Mouse (Mus musculus) ovary, adult 18-20 months (tissue): ENCODE measurements around the gene Hrc.
A peak's percentile ranks its signal among the peaks of the same experiment; 100 is the strongest.
"Not testable (repeated sequence)": the region's sequence is repeated elsewhere in the genome, so short reads cannot be mapped to it uniquely, and the experiment has no call there.

ENCODE experiments used
- DNase-seq: peaks from one replicate; pipeline ENCODE4 v3.0.0; 2022; ENCODE audit warnings: low spot score, mixed read lengths

Hrc gene

GRCm38 (mm10) chr7:45333431-45333982, 1.6 kb upstream of the Hrc start, which contains the start of gene Trpm4:
Gene Trpm4 (minus strand): TSS chr7:45333780.
- DNase-seq: peak; percentile 71

DNA sequence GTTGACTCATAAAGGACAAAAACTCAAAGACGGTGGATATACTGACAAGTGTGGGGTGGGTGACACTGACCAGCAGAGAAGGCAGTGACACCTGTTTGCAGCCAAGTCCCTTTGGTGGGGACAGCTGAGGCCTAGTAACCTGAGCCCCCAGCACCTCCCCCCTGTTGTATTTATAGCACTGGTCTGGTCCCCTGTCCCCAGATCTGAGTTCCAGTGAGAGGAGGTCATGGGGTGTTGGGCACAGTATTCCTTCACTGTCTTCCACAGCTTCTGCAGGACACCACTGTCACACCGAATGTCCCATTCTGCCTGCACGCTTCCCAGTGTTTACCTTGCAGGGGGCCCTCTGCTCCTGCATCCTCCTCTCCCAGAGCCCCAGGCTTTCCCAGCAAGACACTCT, 485 bp upstream of the Hrc start:
- no peak for DNase-seq

DNA sequence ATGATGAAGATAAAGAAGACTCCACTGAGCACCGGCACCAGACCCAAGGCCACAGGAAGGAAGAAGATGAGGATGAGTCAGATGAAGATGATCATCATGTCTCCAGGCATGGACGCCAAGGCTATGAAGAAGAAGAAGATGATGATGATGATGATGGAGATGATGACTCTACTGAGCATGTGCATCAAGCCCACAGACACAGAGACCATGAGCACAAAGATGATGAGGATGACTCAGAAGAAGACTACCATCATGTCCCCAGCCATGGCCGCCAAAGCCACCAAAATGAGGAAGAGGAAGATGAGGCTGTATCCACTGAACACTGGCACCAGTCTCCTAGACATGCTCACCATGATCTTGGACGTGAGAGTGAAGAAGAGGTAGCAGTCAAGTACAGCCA, 1.2 kb downstream of the Hrc start:
- DNase-seq: no peak

DNA sequence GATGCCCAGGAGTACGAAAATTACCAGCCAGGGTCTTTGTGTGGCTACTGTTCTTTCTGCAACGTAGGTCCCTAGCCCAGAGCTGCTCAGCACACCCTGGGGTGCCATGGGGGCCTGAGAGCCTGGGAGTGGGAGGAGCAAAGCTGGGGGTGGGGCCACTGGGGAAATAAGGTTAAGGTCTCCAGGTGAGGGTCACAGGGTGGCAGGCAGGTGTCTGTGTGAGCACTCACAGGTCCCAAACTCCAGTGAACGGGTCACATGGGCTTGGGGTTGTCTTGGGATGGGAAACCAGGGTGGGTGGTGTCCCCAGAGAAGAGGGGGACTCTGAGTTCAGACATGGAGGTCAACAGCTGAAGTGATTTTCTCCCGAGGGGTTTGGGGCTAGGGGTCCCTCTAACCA, 2.4 kb downstream of the Hrc start:
- no peak for DNase-seq

GRCm38 (mm10) chr7:45338161-45338911, 3.2 kb downstream of the Hrc start:
- DNase-seq: no peak

GRCm38 (mm10) chr7:45339410-45340065, 4.4 kb downstream of the Hrc start:
- peak; percentile 65 for DNase-seq

- DNase-seq: no peak
These were observed 5.0 kb downstream of the Hrc start for GRCm38 (mm10) chr7:45340066-45340442.

DNA sequence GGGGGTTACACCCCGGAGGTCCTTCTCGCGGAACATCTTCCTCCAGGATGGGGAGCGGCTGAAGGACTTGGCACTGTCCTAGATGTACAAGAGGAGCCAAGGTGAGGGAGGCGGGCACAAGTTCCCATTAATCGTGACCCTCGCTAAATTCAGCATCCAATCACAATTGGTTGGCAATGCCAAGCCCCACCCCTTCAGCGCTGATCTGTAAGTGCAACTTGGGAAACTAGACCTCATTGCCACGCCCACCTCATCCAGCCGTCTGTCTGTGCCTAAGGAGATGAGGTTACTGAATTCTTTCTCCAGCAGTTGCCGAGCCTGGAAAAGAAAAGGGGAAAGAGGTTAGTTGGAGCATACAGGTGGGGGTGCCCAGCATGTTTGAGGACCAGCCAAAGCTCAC, 5.6 kb downstream of the Hrc start:
- peak; percentile 70 for DNase-seq

DNA sequence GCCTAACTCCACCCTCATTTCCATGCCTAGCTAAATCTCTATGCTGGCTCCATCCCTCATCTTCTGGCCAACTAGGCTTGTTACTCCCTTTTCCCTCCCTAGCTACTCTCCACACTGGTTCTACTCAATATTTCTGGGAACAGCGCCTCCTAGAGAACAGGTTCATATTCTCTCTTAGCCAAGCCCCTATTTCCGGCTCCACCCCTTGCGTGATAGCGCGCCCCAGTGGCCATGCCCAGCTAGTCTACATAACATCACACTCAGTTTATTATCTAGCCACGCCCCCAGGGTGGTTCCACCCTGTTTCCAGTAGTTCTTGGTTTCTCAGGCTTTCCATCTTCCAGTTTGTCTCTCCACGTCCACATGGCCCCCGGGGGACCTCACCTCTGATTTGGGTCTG, 6.2 kb downstream of the Hrc start:
- DNase-seq: peak; percentile 38

DNA sequence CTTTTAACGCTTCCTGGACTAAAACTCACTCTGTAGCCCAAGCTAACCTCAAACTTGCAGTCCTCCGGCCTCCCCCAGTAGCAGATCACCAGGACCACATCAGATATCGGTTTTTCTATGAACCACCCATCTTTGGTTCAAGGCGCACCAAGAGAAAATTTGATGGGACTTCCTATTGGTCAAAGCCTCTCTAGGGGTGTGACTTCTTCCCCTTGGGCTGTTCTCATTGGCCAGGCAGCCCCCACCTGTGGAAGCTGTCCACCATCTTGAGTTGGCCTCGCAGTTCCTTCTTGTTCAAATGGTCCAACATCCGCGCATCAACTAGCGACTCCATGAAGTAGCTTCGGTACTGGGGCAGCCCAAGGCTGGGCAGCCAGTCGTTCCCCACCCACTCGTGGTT, 7.0 kb downstream of the Hrc start:
- DNase-seq: no peak

DNA sequence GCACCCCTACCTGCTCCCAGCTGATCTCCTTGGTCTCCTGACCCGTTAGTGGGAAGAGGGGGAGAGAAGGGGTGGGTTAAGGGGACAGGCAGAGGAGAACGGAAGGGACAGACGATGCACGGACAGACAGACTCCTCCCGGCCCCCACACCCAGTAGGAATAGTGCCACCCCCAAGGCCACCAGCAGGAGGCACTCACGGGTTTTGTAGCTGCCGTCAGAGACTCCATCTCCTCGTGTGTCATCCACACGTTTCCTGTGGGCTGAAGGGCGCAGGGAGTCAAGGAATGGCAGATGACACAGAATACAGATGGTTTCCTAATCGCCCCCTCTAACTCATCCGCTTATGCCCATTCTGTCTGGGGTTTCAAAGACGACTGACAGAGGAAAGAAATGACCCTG, 8.5 kb downstream of the Hrc start:
- DNase-seq: no peak

GRCm38 (mm10) chr7:45346905-45347304, 11.8 kb downstream of the Hrc start:
- DNase-seq: no peak

DNA sequence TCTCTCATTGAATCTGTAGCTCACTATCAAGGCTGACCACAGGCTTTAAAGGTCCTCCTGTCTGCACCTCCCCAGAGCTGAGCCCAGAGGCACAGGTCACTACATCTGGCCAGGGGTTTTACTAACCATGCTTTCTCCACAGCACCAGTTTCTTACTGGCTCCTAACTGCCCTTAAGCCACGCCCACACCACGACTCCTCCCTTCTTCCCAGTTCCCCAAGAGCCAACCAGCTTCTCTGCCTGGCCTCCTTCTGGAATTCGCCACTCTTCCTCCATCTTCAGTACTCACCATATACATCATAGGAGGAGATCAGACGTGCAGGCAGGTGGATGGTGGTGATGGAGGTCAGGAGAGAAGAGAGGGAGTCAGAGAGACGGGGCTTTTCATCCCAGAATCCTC, 18.0 kb downstream of the Hrc start:
- DNase-seq: no peak

GRCm38 (mm10) chr7:45355318-45356020, 20.4 kb downstream of the Hrc start:
- DNase-seq: no peak

DNA sequence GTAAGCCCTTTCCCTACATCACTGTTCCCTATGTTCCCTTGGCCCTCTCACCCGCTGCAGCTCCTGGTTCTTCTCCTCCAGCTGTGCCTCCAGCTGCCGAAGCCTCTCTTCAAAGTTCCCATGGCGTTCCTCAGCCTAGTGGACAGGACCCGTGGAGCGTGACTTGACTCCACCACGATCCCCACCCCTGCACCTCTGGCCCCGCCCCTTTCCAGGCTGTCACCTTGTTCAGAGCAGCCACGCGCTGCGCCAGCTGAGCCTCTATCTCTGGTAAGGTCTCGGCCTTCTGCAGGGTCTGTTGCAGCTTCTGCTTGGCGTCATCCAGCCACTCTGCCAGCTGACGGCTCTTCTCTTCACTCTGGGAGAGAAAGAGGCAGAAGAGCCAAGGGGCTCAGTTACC, 21.0 kb downstream of the Hrc start:
- DNase-seq: no peak

DNA sequence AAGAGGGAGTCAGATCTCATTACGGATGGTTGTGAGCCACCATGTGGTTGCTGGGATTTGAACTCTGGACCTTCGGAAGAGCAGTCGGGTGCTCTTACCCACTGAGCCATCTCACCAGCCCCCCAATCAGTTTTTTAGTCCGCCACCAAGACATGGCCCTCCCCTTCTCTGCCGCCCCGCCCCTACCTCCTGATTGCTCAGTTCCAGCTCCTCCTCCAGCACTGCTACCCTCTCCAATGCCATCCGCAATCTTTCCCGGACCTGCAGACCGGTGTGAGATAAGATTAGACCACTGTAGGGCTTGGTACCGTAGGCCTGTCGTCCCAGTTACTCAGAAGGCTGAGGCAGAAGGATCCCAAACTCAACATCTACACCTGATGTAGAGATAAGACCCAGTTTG, 24.0 kb downstream of the Hrc start:
- DNase-seq: not testable (repeated sequence)

DNA sequence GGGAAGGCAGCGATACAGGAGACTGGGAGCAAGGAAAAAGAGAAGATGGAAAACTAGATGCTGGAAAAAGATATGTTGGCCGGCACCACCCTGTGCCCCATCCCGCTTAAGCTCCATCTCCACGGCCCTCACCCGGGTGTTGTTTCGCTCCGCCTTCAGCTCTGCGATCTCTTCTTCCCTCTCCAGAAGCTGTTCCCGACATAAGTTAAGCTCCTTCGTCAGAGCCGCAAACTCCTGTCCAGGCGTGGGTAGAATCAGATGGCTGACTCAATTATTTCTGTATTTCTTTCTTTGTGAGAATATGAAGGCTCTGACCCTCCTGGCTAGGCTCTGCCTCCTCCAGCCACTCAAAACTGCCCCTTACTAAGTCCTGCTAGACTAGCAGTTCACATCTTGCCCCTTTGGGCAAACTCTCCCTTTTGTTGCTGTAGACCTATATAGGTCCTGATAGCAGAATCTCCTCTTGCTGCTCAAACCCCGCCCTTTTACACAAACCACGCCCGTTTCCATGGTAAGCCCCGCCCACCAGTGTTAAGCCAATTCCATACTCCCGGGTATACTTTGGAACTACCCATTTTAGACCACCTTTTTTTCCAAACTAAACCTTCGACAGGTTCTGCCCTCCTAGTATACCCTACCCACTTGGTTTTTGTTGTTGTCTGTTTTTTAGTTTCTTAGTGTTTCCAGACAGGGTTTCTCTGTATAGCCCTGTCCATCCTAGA, 25.5 kb downstream of the Hrc start:
- no peak for DNase-seq

DNA sequence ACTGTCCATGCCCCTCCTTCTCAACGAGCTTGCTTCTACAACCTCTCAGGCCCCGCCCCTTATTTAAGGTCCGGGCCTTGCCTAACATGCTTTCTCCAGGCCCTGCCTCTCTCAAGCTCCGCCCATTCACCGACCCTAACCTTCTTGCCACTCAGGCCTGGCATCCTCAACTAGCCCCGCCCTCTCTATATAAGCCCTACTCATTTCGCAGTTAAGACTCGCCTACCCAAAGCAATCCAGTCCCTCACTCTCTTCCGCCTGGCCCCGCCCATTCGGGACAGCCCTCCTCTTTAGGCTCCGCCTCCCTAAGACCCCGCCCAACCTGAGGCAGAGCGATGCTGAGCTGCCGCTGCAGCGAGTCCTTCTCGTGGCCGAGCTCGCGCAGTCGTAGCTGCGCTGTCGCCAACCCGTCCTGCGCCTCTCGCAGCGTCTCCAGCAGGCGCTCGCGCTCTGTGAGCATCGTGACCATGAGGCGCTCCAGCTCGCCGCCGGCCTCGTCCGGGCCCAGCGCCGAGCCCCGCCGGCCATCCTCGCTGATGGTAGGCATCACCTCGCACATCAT, 26.2 kb downstream of the Hrc start:
- DNase-seq: peak; percentile 74

- no peak for DNase-seq
These were observed 27.7 kb downstream of the Hrc start for GRCm38 (mm10) chr7:45362801-45363200.

DNA sequence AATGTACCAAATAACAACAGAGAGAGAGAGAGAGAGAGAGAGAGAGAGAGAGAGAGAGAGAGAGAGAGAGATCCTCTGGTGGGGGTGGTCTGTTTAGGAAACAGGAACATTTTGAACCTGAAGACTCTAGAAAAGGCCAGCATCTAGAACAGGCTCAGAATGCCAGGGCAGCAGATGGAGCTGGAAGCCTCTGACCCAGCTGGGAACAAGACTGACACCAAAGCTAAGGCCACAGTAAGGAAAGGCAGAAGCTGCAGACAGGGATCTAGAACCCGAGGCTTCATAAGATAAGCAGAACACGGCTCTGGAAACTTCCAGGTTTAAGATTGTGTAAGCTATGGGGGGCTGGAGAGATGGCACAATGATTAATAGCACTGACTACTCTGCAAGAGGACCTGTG, 28.9 kb downstream of the Hrc start:
- no peak for DNase-seq

DNA sequence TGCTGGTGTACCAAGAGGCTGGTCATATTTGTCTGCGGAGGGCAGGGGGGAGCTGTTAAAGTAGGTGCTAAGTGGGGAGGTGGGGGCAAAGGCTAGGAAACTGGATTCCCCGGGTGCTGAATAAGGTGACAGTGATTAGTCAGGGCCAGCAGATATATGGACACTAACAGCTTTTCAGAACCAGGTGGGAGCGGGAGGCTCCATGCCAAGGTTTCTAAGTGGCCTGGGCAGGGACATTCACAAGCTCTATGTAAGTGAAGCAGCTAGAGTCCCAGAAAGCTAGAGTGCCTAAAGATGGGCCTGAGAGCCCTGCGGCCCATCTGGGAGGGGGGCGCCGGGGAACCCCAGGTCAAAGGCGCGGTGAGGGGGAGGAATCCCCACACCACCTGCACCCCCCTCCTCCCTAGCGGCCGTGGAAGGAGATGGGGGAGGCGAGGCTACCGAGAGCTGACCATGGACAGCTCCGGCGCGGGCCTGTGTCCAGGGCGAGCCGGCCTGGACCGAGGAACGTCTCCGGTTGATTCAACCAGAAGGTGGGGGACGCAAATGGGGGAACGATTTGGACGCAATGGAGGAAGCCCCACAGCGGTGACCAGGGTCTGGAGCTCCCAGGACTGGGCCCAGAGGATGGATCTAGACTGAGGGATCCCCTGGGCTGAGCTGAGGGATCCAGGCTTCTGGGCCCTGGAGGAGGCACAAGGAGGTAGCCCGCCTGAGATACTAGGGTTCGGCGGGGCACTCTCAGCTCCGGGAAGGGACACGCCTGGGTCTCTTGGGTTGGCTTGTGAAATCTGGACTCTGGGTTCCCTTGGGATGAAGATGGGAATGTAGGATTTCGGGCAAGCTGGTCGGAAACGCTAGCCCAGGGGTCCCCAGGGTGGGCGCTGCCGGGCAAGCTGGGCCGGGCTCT, 30.9 kb downstream of the Hrc start:
- DNase-seq: peak; percentile 27
